Mouse (Mus musculus) hindbrain, embryonic 13.5 days (tissue): ENCODE data around the gene Lysmd1. TPM values are rescaled to one million over a fixed set of nuclear protein-coding genes. Genes with fewer than 3 reads are reported as not detected.

Experiments
- ATAC-seq: fragments of 200-750 bp; cut with Nextera tagmentation; 2 replicates; pipeline ENCODE4 v1.8.0; 2017; ENCODE audit warnings: moderate TSS enrichment; ENCODE audit not compliant: low FRiP score
- H3K27ac ChIP-seq: fragments of 300-500 bp; sonication (generic); 2 replicates; pipeline ENCODE4 v1.5.1; 2015; ENCODE audit warnings: inconsistent platforms, mild to moderate bottlenecking, moderate library complexity
- H3K27me3 ChIP-seq: fragments of 300-500 bp; sonication (generic); 2 replicates; pipeline ENCODE4 v1.6.1; 2015; ENCODE audit warnings: mild to moderate bottlenecking, inconsistent platforms
- H3K36me3 ChIP-seq: fragments of 300-500 bp; sonication (generic); 2 replicates; pipeline ENCODE4 v1.6.1; 2015; ENCODE audit warnings: mild to moderate bottlenecking, inconsistent platforms
- H3K4me1 ChIP-seq: fragments of 300-500 bp; sonication (generic); replicated peaks from 2 replicates; pipeline ENCODE4 v1.6.1; 2015; ENCODE audit warnings: inconsistent platforms
- H3K4me2 ChIP-seq: fragments of 300-500 bp; sonication (generic); 2 replicates; pipeline ENCODE4 v1.6.1; 2015; ENCODE audit warnings: inconsistent platforms, mild to moderate bottlenecking, moderate library complexity
- H3K4me3 ChIP-seq: fragments of 300-500 bp; sonication (generic); 2 replicates; pipeline ENCODE4 v1.5.1; 2015; ENCODE audit warnings: mild to moderate bottlenecking, inconsistent platforms
- H3K9ac ChIP-seq: fragments of 300-500 bp; sonication (generic); 2 replicates; pipeline ENCODE4 v1.6.1; 2015; ENCODE audit warnings: mild to moderate bottlenecking, inconsistent platforms
- H3K9me3 ChIP-seq: fragments of 300-500 bp; sonication (generic); 2 replicates; pipeline ENCODE4 v1.6.1; 2016; ENCODE audit warnings: inconsistent platforms
- WGBS: fragments of 180-500 bp; shearing (Covaris S2); methylation state at CpG from one replicate; pipeline ENCODE4 v1.1.7; 2015; 5-methylcytosine and 5-hydroxymethylcytosine counted together
- polyA plus RNA-seq: library from polyadenylated mRNA; unstranded; fragments of >200 nt; fragmentation: Nextera tagmentation; extraction: Ambion mirVana; gene quantifications from 2 replicates; pipeline ENCODE4 v1.2.1, GENCODE M21; 2015

Lysmd1 gene
- polyA plus RNA-seq, 1 experiment from 2014 or later, result 36.8 TPM

DNA sequence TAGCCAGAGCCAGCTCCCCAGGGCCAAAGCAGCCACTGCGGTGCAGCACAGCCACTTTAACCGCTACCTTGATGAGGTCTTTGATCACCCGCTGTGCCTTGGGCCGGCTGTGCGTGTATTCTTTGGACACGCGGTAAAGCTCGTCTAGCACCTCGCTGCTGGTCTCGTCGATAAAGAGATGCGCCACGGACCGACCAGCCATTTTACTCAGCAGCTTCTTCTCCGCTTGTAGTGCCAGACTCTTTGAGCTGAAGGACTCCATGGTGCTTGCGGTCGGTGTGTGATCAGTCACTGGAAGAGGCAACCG is 6.4 kb downstream of the Lysmd1 start:
- Histone ChIP-seq H3K27me3 (no peaks in the 10 kb centered on the region), H3K27ac (no peak overlapping the region), H3K36me3 (peaks cover 29% of the 10 kb centered on the region), H3K4me2 (no peak overlapping the region), H3K4me3 (no peak overlapping the region), H3K9me3 (no peaks in the 10 kb centered on the region), H3K9ac (no peak overlapping the region), H3K4me1 (peaks cover 17% of the 10 kb centered on the region)
- ATAC-seq, result no peak
- 65% methylated on average over 18 of the region's 18 CpGs for WGBS

DNA sequence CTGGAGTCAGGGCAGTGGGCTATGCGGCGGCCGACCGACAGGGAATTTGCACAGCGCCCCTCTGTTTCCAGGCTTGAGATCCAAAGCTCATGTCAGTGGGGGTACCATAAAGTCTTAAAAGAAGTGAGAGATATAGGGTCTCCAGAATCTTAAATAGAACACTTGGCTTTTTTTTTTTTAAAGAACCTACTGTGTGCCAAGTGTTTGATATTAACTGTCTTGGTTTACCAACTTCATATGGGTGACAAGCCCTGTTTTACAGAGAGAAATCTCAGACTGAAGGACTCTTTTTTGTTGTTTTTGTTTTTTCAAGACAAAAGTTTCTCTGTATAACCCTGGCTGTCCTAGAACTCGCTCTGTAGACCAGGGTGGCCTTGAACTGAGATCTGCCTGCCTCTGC is 6.9 kb downstream of the Lysmd1 start:
- H3K4me3 ChIP-seq, result no peak overlapping the region
- WGBS, result 90% methylated on average over 6 of the region's 6 CpGs
- ATAC-seq, result no peak
- H3K36me3 ChIP-seq, result peaks cover 29% of the 10 kb centered on the region
- H3K4me2 ChIP-seq, result no peak overlapping the region
- H3K9ac ChIP-seq, result no peak overlapping the region
- H3K27me3 ChIP-seq, result no peaks in the 10 kb centered on the region
- no peak overlapping the region for H3K27ac ChIP-seq
- H3K4me1 ChIP-seq, result peaks cover 11% of the 10 kb centered on the region
- H3K9me3 ChIP-seq, result no peaks in the 10 kb centered on the region

DNA sequence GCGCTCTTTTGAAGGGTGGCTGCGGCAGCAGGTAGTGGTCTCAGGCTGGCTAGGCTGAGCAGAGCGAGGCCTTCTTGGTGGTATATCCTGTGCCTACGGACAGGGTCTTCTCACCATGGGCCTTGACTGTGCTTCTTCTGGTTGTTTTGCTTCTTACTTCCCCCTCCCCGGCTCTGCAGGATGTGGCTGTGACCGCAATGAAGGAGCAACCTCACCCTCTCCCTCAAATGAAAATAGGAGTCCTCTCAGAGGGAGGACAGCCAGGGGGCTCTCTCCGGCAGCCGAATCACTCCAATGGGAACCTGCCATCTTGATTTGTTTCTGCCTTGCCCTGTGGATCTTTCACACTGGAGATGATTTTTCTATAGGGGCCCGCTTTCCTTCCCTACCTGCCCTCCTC is 7.6 kb downstream of the Lysmd1 start:
- Histone ChIP-seq H3K4me3 (no peak overlapping the region), H3K4me1 (peaks cover 5% of the 10 kb centered on the region), H3K9me3 (no peaks in the 10 kb centered on the region), H3K36me3 (peaks cover 29% of the 10 kb centered on the region), H3K27me3 (no peaks in the 10 kb centered on the region), H3K9ac (no peak overlapping the region), H3K27ac (no peak overlapping the region), H3K4me2 (no peak overlapping the region)
- 91% methylated on average over 9 of the region's 9 CpGs for WGBS
- ATAC-seq, result no peak

DNA sequence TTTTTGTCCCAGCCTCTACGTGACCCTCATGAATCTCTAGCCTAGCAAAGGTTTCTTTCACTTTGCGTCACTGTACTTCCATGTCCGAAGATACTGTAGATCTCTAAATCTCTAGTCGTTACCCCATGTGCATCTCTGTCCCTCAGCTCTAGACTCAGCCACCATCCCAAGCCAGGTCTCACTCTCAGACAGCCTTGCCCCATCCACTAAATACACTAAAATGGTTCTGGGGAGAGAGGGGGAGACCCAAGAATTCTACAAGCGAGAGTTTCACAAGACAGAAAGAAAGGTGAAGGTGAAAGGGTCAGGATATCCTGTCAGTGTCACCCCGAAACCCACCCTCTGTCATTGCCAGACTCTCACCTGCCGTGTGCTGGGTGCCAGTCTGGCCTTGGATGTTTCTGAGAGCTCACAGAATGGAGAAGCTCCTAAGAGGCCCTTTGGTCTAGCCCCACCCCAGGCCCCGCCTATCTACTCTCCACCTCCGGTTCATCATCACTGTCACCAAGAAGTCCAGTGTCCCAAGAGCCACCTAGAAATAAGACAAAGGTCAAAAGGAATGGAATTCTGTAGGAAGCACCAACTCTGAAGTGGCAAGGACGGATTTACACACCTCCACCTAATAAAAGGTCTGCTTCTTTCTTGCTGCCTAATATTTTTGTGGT is 8.2 kb downstream of the Lysmd1 start, which contains the start of gene Tnfaip8l2:
TSS of gene Tnfaip8l2 (minus strand) at position 409 of the 665 bp plus-strand sequence.
- Histone ChIP-seq H3K4me3 (no peak within 1 kb of the TSS), H3K9me3 (no peaks in the 10 kb centered on the region), H3K27ac (no peak within 1 kb of the TSS), H3K4me1 (no peaks in the 10 kb centered on the region), H3K27me3 (no peaks in the 10 kb centered on the region), H3K36me3 (peaks cover 29% of the 10 kb centered on the region), H3K4me2 (no peak within 1 kb of the TSS), H3K9ac (no peak within 1 kb of the TSS)
- WGBS, result 84% methylated on average over 10 of the region's 10 CpGs
- 0 out of 2 replicates have a peak, but pooled peaks have one; percentile 41 for ATAC-seq

DNA sequence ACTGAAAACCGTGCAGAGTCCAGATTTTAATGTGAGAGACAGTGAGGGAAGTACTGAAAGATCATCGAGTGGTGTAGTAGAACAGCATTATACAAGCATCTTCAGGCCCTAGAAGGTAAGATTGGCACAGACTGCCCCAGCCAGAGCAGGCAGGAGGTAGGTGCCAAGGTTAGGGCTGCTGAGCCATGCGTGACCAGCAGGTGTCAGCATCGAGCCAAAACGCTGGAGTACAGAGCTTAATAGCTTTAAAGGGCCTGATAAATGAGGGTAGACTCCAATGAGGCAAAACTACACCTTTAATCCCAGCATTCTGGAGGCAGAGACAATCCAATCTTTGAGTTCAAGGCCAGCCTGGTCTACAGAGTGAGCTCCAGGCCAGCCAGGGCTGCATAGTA is 8.7 kb downstream of the Lysmd1 start:
- Histone ChIP-seq H3K27me3 (no peaks in the 10 kb centered on the region), H3K27ac (no peak overlapping the region), H3K4me1 (no peaks in the 10 kb centered on the region), H3K36me3 (peaks cover 29% of the 10 kb centered on the region), H3K9ac (no peak overlapping the region), H3K4me2 (no peak overlapping the region), H3K4me3 (no peak overlapping the region), H3K9me3 (no peaks in the 10 kb centered on the region)
- peak; percentile 62 for ATAC-seq
- WGBS, result 9% methylated on average over 5 of the region's 5 CpGs

DNA sequence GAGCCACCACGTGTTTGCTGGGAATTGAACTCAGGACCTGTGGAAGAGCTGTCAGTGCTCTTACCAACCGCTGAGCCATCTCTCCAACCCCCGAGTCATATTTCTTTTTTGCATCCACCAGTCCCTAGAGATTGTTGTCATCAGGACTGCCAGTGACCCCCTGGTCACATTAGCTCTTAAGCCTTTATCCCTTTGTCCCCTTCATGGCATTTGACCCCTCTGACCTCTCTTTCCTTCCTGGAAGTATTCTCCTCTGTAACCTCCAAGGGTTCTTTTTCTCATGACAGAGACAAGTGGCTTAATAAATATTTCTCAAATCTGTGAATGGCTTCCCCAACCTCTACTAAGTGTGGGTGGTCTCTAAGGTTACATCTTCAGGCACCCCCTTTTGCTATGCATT is 14.0 kb downstream of the Lysmd1 start:
- ATAC-seq, result no peak
- Histone ChIP-seq H3K4me3 (no peak overlapping the region), H3K27me3 (no peaks in the 10 kb centered on the region), H3K9ac (no peak overlapping the region), H3K4me1 (no peaks in the 10 kb centered on the region), H3K36me3 (no peaks in the 10 kb centered on the region), H3K9me3 (no peaks in the 10 kb centered on the region), H3K4me2 (no peak overlapping the region), H3K27ac (no peak overlapping the region)
- 34% methylated on average over 3 of the region's 3 CpGs for WGBS

DNA sequence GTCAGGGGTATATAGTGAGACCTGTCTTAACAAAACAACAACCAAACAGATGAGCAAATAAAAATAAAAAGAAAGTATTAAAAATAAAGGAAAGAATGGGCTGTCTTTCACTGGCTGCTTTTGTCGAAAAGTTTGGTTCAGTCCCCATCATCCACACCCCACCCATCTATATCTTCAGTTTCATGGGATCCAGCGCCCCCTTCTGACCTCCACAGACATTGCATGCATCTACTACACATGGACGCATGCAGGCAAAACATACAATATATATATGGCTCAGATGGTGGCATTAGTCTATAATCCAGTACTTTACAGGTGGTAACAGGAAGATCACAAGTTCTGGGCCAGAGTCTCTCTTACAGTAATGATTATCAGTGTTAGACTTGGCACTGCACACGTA is 20.0 kb downstream of the Lysmd1 start:
- Histone ChIP-seq H3K4me3 (no peak overlapping the region), H3K9me3 (no peaks in the 10 kb centered on the region), H3K27ac (no peak overlapping the region), H3K27me3 (peaks cover 5% of the 10 kb centered on the region; the same call in 1 of the 2 replicates), H3K9ac (no peak overlapping the region), H3K4me2 (no peak overlapping the region), H3K4me1 (no peaks in the 10 kb centered on the region), H3K36me3 (no peaks in the 10 kb centered on the region)
- 63% methylated on average over 4 of the region's 4 CpGs for WGBS
- no peak for ATAC-seq

DNA sequence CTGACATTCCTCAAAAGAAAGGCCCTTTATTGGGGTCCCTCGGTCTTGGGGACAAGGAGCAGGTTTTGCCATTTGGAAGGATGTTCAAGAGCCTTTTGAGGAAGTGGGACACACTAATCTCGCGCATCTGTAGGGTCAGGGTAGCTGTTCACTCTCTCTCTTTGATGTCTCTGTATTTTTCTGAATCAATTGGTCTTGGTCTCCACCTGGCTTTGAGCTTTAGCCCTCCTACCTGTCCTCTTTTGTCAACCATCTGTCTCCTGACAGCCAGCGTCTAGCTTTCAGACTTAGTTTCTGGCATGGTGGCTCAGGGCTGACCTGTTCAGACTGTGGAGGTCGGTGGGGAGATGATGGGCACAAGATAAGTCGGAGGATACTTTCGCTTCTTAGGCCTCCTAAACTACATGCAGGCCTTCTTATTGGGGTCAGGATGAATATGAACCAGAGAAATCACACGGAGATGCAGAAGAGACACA is 25.7 kb downstream of the Lysmd1 start:
- Histone ChIP-seq H3K4me2 (peak overlapping the region; percentile 87), H3K4me3 (peak overlapping the region; percentile 91), H3K27ac (peak overlapping the region; percentile 93), H3K4me1 (peaks cover 39% of the 10 kb centered on the region), H3K36me3 (peaks cover 7% of the 10 kb centered on the region), H3K9me3 (no peaks in the 10 kb centered on the region), H3K27me3 (peaks cover 5% of the 10 kb centered on the region; the same call in 1 of the 2 replicates), H3K9ac (peak overlapping the region; percentile 96)
- 16% methylated on average over 8 of the region's 8 CpGs for WGBS
- no peak for ATAC-seq

DNA sequence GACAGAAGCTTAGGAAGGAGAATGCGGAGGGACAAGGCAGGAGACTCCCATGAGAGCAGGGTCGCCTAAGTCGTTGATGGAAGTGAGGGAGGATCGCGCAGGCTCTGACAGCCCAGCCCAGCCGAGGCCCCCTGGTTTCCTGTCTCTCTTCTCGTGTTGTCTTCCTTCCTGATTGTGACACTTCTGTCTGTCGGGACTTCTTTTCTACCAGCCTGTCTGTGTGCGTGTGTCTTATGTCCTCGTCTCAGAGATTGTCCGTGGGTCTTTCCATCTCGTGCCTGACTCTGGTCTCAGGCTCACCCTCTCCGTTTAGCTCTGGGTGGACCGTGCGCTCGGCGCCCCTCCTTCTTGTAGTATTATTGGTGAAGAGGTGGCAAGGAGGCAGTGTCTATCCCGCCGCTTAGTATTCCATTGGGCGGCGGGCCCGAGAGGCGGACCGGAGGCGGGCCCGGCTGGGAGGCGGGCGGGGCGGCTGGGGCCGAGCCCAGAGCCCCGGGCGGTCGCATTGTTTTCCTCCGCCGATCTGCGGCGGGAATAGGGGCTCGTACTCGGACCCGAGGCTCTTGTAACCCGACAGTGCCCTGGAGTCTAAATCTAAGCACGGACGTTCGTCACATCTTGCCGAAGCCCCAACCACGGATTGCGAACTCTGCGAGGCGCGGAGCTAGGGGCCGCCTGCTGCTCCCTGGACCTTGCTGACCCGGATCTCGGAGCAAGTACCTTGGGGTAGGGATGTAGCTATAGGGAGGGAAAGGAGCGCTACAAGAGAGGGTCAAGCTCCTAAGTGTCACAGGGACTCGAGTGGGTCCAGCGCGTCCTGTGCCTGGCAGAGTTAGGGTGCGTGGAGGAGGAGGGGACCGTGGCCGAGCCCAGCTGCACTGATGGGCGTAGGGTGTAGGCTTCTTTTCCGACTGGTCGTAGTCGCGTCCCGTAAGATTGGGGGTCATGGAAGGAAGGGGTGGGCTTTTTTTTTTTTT is 26.4 kb downstream of the Lysmd1 start, which contains the start of gene Sema6c:
TSS of gene Sema6c (plus strand) at position 471 of the 977 bp plus-strand sequence.
- H3K36me3 ChIP-seq, result peaks cover 14% of the 10 kb centered on the region
- WGBS, result under 1% methylated on average over 58 of the region's 66 CpGs
- H3K9me3 ChIP-seq, result no peaks in the 10 kb centered on the region
- peak within 1 kb of the TSS; percentile 87 for H3K4me2 ChIP-seq
- peaks cover 45% of the 10 kb centered on the region for H3K4me1 ChIP-seq
- peak within 1 kb of the TSS; percentile 91 for H3K4me3 ChIP-seq
- peaks cover 5% of the 10 kb centered on the region; the same call in 1 of the 2 replicates for H3K27me3 ChIP-seq
- peak; percentile 96 for ATAC-seq
- peak within 1 kb of the TSS; percentile 93 for H3K27ac ChIP-seq
- H3K9ac ChIP-seq, result peak within 1 kb of the TSS; percentile 96

DNA sequence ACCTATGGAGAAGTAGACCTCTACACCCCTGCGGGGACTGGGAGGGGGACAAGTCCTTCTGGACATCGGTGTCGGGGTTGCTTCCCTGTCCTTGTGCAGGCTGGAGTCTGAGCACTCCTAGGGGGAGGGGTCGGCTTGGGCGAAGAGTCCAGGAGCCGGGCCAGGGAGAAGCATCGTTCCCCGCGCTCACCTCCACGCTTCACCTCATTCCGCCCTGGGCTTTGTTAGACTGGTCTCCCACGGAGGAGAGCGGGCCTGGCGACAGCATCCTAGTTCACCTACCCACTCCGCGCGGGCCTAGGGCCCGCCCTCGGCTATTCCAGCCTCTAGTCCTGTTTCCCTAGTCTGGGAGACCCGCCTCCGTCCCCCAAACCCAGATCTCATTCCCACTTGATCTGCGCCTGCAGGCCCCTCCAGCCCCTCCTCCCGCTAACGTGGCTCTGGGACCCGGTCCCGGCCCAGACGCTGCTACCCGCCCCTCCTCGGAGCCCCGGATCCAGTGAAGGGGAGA is 27.2 kb downstream of the Lysmd1 start:
- Histone ChIP-seq H3K27me3 (peaks cover 5% of the 10 kb centered on the region; the same call in 1 of the 2 replicates), H3K36me3 (peaks cover 22% of the 10 kb centered on the region), H3K9me3 (no peaks in the 10 kb centered on the region), H3K4me3 (peak overlapping the region; percentile 91), H3K27ac (peak overlapping the region; percentile 93), H3K9ac (peak overlapping the region; percentile 96), H3K4me1 (peaks cover 46% of the 10 kb centered on the region), H3K4me2 (peak overlapping the region; percentile 87)
- 1% methylated on average over 30 of the region's 30 CpGs for WGBS
- ATAC-seq, result peak; percentile 29

DNA sequence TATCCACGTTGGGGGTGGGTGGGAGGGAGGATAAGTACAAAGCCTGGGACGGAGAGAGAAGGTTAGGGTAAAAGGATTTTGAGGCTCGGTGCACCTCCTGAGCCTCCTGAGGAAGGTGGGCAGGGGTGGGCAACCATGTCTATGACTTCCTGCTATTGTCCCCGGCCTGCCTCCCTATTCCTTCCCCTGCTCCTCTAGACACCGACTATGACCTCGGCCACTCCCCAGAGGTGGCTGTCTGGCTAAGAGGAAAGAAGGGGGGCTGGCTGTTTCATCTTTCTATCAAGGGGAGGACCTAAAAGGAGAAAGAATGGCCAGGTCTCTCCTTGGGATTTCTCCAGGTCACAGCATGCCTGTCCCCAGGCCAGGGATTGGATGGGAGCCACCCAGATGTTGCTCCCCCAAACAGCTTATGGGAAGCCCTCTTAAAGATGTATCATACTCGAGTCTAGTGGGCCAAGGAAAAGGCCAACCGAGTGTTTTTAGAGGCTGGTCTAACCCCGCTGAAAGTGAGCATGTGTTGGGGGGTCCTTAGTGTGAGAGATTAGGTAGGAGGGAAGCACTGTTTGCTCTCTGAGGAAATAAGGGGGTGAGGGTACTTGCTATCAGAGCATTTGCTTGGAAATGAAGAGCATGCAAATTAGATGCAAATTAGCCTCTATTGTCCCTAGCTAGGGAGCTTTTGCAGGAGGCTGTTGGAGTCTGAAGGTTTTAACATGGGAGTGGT is 27.9 kb downstream of the Lysmd1 start:
- ATAC-seq, result peak; percentile 2; the same call in 1 of the 2 replicates
- 2% methylated on average over 9 of the region's 9 CpGs for WGBS

DNA sequence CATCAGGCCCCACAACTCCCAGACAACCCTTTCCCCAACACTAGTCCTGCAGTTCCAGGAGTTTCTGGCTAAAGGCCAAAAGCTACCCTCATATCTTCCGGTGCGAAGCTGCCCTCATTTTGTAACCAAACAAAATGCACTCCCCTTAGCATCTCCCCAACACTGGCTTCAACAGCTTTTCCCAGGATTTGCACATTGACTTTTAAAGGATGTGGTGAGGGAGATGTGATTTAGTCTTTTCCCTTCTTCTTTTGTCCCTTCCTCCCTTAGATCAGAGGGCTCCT is 28.4 kb downstream of the Lysmd1 start:
- Histone ChIP-seq H3K4me1 (peaks cover 46% of the 10 kb centered on the region), H3K36me3 (peaks cover 34% of the 10 kb centered on the region), H3K9ac (peak overlapping the region; percentile 96), H3K27me3 (peaks cover 8% of the 10 kb centered on the region), H3K4me2 (peak overlapping the region; percentile 87), H3K9me3 (no peaks in the 10 kb centered on the region), H3K27ac (peak overlapping the region; percentile 93), H3K4me3 (peak overlapping the region; percentile 91)
- no peak for ATAC-seq
- 14% methylated on average over 2 of the region's 2 CpGs for WGBS

More for the DNA sequence above, 27.9 kb downstream of the Lysmd1 start:
- peak overlapping the region; percentile 96 for H3K9ac ChIP-seq
- H3K27ac ChIP-seq, result peak overlapping the region; percentile 93
- peaks cover 46% of the 10 kb centered on the region for H3K4me1 ChIP-seq
- peak overlapping the region; percentile 91 for H3K4me3 ChIP-seq
- H3K4me2 ChIP-seq, result peak overlapping the region; percentile 87
- H3K27me3 ChIP-seq, result peaks cover 8% of the 10 kb centered on the region; the same call in 1 of the 2 replicates
- no peaks in the 10 kb centered on the region for H3K9me3 ChIP-seq
- peaks cover 29% of the 10 kb centered on the region for H3K36me3 ChIP-seq
